Mouse (Mus musculus): ENCODE measurements around the gene Bbip1. TPM values are rescaled to one million over a fixed set of nuclear protein-coding genes. Genes with fewer than 3 reads are reported as not detected.

The Bbip1 gene
- total RNA-seq, 1 experiment, result 21.9 TPM

DNA sequence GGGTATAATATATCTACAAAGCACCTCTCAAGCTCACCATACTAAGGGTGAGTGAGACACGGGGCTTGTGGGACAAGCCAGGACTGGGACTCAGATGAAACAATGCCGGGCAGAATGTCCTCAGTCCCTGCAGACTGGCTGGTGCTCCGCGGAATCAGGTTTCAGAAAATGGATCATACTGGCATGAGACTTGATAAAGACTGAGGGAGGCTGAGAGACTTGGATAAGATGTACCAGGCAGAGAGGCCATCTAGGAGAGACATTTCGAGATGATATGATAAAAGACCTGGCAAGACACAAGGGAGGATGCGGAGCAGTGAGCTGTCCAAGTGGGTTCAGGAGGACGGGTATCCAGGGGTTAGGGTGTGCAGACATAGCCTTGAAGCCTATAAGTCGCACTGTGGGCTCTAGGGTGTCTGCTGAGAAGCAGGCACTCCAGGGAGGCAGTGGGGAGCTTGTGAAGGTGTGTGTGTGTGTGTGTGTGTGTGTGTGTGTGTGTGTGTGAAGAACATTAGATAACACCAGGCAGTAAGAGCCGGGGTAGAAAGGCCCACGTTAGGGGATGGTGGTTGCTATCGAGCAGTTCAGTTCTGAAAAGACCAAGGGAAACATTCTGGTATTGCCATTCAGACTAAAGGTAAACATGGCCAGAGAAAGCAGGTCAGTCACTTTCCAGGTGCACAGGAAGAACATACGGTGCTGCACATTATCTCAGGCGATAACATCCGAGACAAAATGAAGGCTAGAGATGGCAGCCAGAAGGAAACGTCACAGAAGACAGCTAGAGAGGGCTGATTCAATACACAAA lies 42.3 kb downstream of the Bbip1 start:
- no peak overlapping the region for H3K27ac ChIP-seq (ENCODE audit: insufficient read depth, low read depth, low read length, poor library complexity, severe bottlenecking)
- H3K36me3 ChIP-seq (ENCODE audit: control insufficient read depth, insufficient read depth, low read length, poor library complexity, severe bottlenecking), result no peaks in the 10 kb centered on the region
- H3K4me3 ChIP-seq (ENCODE audit: insufficient read depth in 1 of 2, low read depth in 1 of 2, low read length in 2 of 2, poor library complexity in 1 of 2, severe bottlenecking in 1 of 2), result peak overlapping the region in 1 of 2 experiments; percentile 57; a peak in 1 of 4 replicates
- no peak for DNase-seq (ENCODE audit: low read depth, low spot score)
- H3K9me3 ChIP-seq (ENCODE audit: control insufficient read depth, insufficient read depth, low read depth, low read length), result no peaks in the 10 kb centered on the region
- H3K9ac ChIP-seq (ENCODE audit: insufficient read depth, low read depth, low read length, poor library complexity, severe bottlenecking), result peak overlapping the region; percentile 64; the same call in 1 of the 2 replicates
- TF ChIP-seq MAFK (IDR thresholded peaks at IDR 0.05; ENCODE audit: insufficient read depth, low read depth, low read length) (no peak), HCFC1 (IDR thresholded peaks at IDR 0.05; ENCODE audit: borderline replicate concordance, insufficient read depth, low read length) (no peak), CHD2 (IDR thresholded peaks at IDR 0.05; ENCODE audit: low read depth, low read length) (no peak), ZC3H11A (IDR thresholded peaks at IDR 0.05; ENCODE audit: borderline replicate concordance, low read depth, low read length) (no peak), ZNF384 (IDR thresholded peaks at IDR 0.05; ENCODE audit: low read depth, low read length) (no peak)
- no peaks in the 10 kb centered on the region for H3K4me1 ChIP-seq (ENCODE audit: control insufficient read depth in 2 of 2, insufficient read depth in 2 of 2, low read length in 2 of 2, poor library complexity in 1 of 2)
- in situ Hi-C loops (cut with MboI; ENCODE audit: low sequenced_read_pairs in 2 of 2, unreplicated experiment in 2 of 2), result no loop called here

DNA sequence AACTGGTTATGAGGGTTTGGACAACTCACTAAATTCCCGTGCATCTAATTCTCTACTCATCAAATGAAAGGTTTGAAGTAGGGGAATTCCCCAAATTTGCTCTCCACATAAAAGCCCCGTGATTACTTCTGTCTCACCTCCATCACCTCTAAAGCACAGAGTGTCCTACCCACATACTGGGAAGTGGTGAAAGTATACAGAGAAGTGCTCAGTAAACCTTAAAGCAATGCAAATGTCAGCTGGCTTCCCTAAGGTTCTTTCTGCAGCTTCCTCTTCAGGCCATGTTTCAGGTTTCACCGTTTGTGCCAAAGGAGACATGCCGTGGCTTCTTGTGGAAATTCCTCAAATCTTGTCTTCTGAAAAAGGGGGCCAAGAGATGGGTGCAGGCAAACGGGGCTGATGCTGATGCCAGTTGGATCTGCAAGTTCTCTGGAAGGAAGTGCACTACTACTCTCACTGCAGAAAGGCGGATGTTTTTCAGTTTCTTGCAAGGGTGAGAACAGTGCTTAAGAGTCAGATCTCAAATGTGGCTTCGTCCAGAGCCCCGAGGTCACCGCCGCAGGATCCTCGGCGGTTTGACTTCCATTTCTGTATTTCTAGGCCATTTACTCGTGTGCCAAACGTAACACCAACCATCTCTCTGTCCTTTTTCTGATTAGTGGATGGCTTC lies 44.4 kb downstream of the Bbip1 start:
- TF ChIP-seq ZC3H11A (IDR thresholded peaks at IDR 0.05; ENCODE audit: borderline replicate concordance, low read depth, low read length) (no peak), MAFK (IDR thresholded peaks at IDR 0.05; ENCODE audit: insufficient read depth, low read depth, low read length) (no peak), CHD2 (IDR thresholded peaks at IDR 0.05; ENCODE audit: low read depth, low read length) (no peak), ZNF384 (IDR thresholded peaks at IDR 0.05; ENCODE audit: low read depth, low read length) (no peak), HCFC1 (IDR thresholded peaks at IDR 0.05; ENCODE audit: borderline replicate concordance, insufficient read depth, low read length) (no peak)
- Histone ChIP-seq H3K4me1 (ENCODE audit: control insufficient read depth in 2 of 2, insufficient read depth in 2 of 2, low read length in 2 of 2, poor library complexity in 1 of 2) (no peaks in the 10 kb centered on the region), H3K9me3 (ENCODE audit: control insufficient read depth, insufficient read depth, low read depth, low read length) (no peaks in the 10 kb centered on the region), H3K4me3 (ENCODE audit: insufficient read depth in 1 of 2, low read depth in 1 of 2, low read length in 2 of 2, poor library complexity in 1 of 2, severe bottlenecking in 1 of 2) (no peak overlapping the region), H3K36me3 (ENCODE audit: control insufficient read depth, insufficient read depth, low read length, poor library complexity, severe bottlenecking) (no peaks in the 10 kb centered on the region), H3K9ac (ENCODE audit: insufficient read depth, low read depth, low read length, poor library complexity, severe bottlenecking) (no peak overlapping the region), H3K27ac (ENCODE audit: insufficient read depth, low read depth, low read length, poor library complexity, severe bottlenecking) (no peak overlapping the region)
- in situ Hi-C loops (cut with MboI; ENCODE audit: low sequenced_read_pairs in 2 of 2, unreplicated experiment in 2 of 2), result no loop called here
- DNase-seq (ENCODE audit: low read depth, low spot score), result no peak

DNA sequence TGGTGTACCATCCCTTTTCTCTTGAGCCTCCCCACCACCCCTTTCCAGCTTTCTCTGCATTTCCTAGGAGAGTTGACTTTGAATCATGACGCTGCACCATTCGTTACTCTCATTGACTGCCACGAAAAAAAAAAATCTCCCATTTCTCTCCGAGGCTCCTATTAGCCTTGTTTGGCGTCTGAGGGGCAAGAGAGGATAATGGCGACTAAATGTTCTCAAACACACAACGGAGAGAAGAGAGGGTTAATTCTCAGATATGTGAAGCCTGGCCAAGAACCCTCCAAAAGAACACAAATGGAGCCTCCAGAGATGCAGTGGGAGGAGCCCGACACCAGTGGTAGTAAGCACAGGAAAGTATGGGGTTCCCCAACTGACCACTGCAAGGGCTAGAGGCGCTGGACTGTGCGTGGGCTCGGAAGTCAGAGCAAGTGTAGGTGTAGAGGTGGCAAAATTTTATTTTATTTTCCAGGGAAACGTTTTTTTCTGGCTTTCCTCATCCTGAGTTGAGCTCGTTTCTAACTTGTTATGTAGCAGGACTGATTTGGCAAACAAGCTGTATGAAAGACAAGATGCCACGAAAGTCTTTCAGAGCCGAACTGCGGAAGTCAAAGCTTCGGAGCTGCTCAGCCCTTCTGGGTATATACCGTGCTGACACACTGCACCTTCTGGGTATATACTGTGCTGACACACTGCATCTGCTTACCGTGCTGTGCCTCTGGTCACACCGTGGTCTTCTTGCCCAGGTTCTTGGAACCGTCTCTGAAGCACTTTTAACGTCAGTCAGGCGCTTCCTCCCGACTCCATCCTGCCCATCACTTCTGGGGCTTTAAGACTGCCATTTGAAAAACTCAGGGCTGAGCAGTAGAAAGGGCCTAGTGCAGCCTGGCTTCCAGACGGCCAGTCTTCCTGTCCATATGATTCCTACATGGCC lies 45.2 kb downstream of the Bbip1 start:
- in situ Hi-C loops (cut with MboI; ENCODE audit: low sequenced_read_pairs in 2 of 2, unreplicated experiment in 2 of 2), result no loop called here
- no peak for TF ChIP-seq MAFK (IDR thresholded peaks at IDR 0.05; ENCODE audit: insufficient read depth, low read depth, low read length)
- TF ChIP-seq CHD2 (IDR thresholded peaks at IDR 0.05; ENCODE audit: low read depth, low read length), result no peak
- TF ChIP-seq ZNF384 (IDR thresholded peaks at IDR 0.05; ENCODE audit: low read depth, low read length), result no peak
- no peak for TF ChIP-seq ZC3H11A (IDR thresholded peaks at IDR 0.05; ENCODE audit: borderline replicate concordance, low read depth, low read length)
- H3K9me3 ChIP-seq (ENCODE audit: control insufficient read depth, insufficient read depth, low read depth, low read length), result no peaks in the 10 kb centered on the region

DNA sequence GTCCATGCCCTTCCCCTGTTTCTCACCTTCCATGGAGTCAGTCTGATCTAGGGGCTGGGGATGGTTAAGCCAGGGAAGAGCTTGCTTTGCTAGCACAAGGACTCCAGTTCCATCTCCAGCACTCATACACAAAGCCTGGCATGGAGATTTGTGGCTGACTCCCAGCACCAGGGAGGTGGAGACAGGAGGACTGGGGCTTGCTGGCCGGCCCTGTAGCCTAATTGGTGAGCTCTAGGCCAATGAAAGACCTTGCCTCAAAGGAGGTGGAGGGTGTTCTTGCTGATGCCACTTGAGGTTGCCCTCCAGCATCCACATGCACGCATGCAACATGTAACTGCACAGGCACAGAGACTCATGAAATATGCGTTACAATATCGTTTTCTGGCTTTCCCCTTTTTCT lies 45.9 kb downstream of the Bbip1 start:
- no peak overlapping the region for H3K27ac ChIP-seq (ENCODE audit: insufficient read depth, low read depth, low read length, poor library complexity, severe bottlenecking)
- H3K9ac ChIP-seq (ENCODE audit: insufficient read depth, low read depth, low read length, poor library complexity, severe bottlenecking), result no peak overlapping the region
- H3K36me3 ChIP-seq (ENCODE audit: control insufficient read depth, insufficient read depth, low read length, poor library complexity, severe bottlenecking), result no peaks in the 10 kb centered on the region
- H3K9me3 ChIP-seq (ENCODE audit: control insufficient read depth, insufficient read depth, low read depth, low read length), result no peaks in the 10 kb centered on the region
- no peaks in the 10 kb centered on the region for H3K4me1 ChIP-seq (ENCODE audit: control insufficient read depth in 2 of 2, insufficient read depth in 2 of 2, low read length in 2 of 2, poor library complexity in 1 of 2)
- no peak overlapping the region for H3K4me3 ChIP-seq (ENCODE audit: insufficient read depth in 1 of 2, low read depth in 1 of 2, low read length in 2 of 2, poor library complexity in 1 of 2, severe bottlenecking in 1 of 2)
- in situ Hi-C loops (cut with MboI; ENCODE audit: low sequenced_read_pairs in 2 of 2, unreplicated experiment in 2 of 2), result no loop called here
- no peak for TF ChIP-seq MAFK (IDR thresholded peaks at IDR 0.05; ENCODE audit: insufficient read depth, low read depth, low read length)
- TF ChIP-seq CHD2 (IDR thresholded peaks at IDR 0.05; ENCODE audit: low read depth, low read length), result no peak
- no peak for TF ChIP-seq ZC3H11A (IDR thresholded peaks at IDR 0.05; ENCODE audit: borderline replicate concordance, low read depth, low read length)
- no peak for TF ChIP-seq HCFC1 (IDR thresholded peaks at IDR 0.05; ENCODE audit: borderline replicate concordance, insufficient read depth, low read length)
- TF ChIP-seq ZNF384 (IDR thresholded peaks at IDR 0.05; ENCODE audit: low read depth, low read length), result no peak
- no peak for DNase-seq (ENCODE audit: low read depth, low spot score)

More for the DNA sequence above, 45.2 kb downstream of the Bbip1 start:
- Histone ChIP-seq H3K9ac (ENCODE audit: insufficient read depth, low read depth, low read length, poor library complexity, severe bottlenecking) (no peak overlapping the region), H3K4me1 (ENCODE audit: control insufficient read depth in 2 of 2, insufficient read depth in 2 of 2, low read length in 2 of 2, poor library complexity in 1 of 2) (no peaks in the 10 kb centered on the region), H3K27ac (ENCODE audit: insufficient read depth, low read depth, low read length, poor library complexity, severe bottlenecking) (no peak overlapping the region), H3K36me3 (ENCODE audit: control insufficient read depth, insufficient read depth, low read length, poor library complexity, severe bottlenecking) (no peaks in the 10 kb centered on the region), H3K4me3 (ENCODE audit: insufficient read depth in 1 of 2, low read depth in 1 of 2, low read length in 2 of 2, poor library complexity in 1 of 2, severe bottlenecking in 1 of 2) (no peak overlapping the region)
- no peak for DNase-seq (ENCODE audit: low read depth, low spot score)
